Mouse (Mus musculus) forebrain, embryonic 13.5 days (tissue): ENCODE measurements at regions not wholly inside any gene's neighbourhood (a gene's known extent, or its start where the extent isn't known, plus 50 kb on each side); places are given as distances from the start of the nearest gene placed in this dataset.

ENCODE experiments used
- ATAC-seq: fragments of 200-750 bp; cut with Nextera tagmentation; 2 replicates; pipeline ENCODE4 v1.8.0; 2017
- H3K27ac ChIP-seq: fragments of 300-500 bp; sonication (generic); 2 replicates; pipeline ENCODE4 v1.5.1; 2015; ENCODE audit warnings: inconsistent platforms, mild to moderate bottlenecking, moderate library complexity
- H3K27me3 ChIP-seq: fragments of 300-500 bp; sonication (generic); 2 replicates; pipeline ENCODE4 v1.6.1; 2015; ENCODE audit warnings: mild to moderate bottlenecking, inconsistent platforms
- H3K36me3 ChIP-seq: fragments of 300-500 bp; sonication (generic); 2 replicates; pipeline ENCODE4 v1.6.1; 2015; ENCODE audit warnings: mild to moderate bottlenecking, inconsistent platforms; ENCODE audit not compliant: poor library complexity, severe bottlenecking
- H3K4me1 ChIP-seq: fragments of 300-500 bp; sonication (generic); 2 replicates; pipeline ENCODE4 v1.6.1; 2015; ENCODE audit warnings: inconsistent platforms
- H3K4me2 ChIP-seq: fragments of 300-500 bp; sonication (generic); 2 replicates; pipeline ENCODE4 v1.6.1; 2015; ENCODE audit warnings: inconsistent platforms, mild to moderate bottlenecking, moderate library complexity
- H3K4me3 ChIP-seq: fragments of 300-500 bp; sonication (generic); 2 replicates; pipeline ENCODE4 v1.5.1; 2015; ENCODE audit warnings: mild to moderate bottlenecking, inconsistent platforms
- H3K9ac ChIP-seq: fragments of 300-500 bp; sonication (generic); 2 replicates; pipeline ENCODE4 v1.6.1; 2015; ENCODE audit warnings: mild to moderate bottlenecking, inconsistent platforms
- H3K9me3 ChIP-seq: fragments of 300-500 bp; sonication (generic); replicated peaks from 2 replicates; pipeline ENCODE4 v1.6.1; 2016; ENCODE audit warnings: inconsistent platforms
- WGBS: fragments of 180-500 bp; shearing (Covaris S2); methylation state at CpG from one replicate; pipeline ENCODE4 v1.1.7; 2015; 5-methylcytosine and 5-hydroxymethylcytosine counted together

DNA sequence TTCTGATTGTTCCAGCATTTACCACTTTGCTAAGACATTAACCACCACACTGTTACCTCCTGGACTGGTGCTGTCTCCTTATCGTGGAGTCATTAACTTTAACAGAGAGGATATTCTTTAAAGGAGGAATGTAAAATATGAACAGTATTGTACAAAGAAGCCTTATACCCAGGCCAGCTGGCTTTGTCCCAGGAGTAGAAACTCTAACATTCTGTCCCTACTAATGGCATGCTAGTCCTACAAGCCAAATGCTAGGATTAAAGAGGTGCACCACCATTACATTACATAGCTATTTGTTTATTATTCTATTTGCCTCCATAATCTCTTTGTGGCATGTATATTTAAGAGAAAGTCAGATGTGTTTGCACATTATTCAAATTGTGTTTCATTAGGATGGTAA, 288.8 kb downstream of the Gm28710 start:
- Histone ChIP-seq H3K9me3 (no peaks in the 10 kb centered on the region), H3K9ac (no peak overlapping the region), H3K27me3 (no peaks in the 10 kb centered on the region), H3K4me1 (no peaks in the 10 kb centered on the region), H3K4me2 (no peak overlapping the region), H3K36me3 (no peaks in the 10 kb centered on the region), H3K4me3 (no peak overlapping the region), H3K27ac (no peak overlapping the region)
- ATAC-seq, result no peak
- 90% methylated on average over 1 of the region's 1 CpGs for WGBS

GRCm38 (mm10) chr5:17111556-17111955, 261.4 kb upstream of the Speer4f2 start:
- WGBS, result 94% methylated on average over 1 of the region's 1 CpGs
- no peak for ATAC-seq

DNA sequence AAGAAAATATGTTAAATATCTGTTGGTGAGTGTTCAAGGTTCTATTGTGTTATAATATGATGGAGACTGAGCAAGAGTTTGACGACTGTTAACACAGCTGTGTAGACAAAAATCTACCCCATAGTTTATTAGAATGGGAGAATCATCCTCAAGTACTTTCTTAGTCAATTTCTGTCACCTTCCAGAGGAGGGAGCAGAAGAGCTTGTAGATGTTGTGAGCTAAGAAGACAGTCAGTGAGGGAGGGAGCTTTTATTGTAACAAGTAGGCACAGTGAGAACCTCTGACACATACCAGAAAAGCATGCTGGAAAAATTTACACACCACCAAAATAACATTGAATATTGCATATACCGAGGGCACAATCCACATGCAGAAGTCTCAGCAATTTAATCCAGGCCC, 261.0 kb upstream of the Speer4f2 start:
- Histone ChIP-seq H3K9me3 (no peaks in the 10 kb centered on the region), H3K4me1 (no peaks in the 10 kb centered on the region), H3K27me3 (no peaks in the 10 kb centered on the region), H3K36me3 (no peaks in the 10 kb centered on the region), H3K27ac (no peak overlapping the region), H3K4me3 (no peak overlapping the region), H3K4me2 (no peak overlapping the region), H3K9ac (no peak overlapping the region)
- 58% methylated on average over 2 of the region's 2 CpGs for WGBS
- ATAC-seq, result no peak

More at GRCm38 (mm10) chr5:17111556-17111955, 261.4 kb upstream of the Speer4f2 start:
- no peaks in the 10 kb centered on the region for H3K36me3 ChIP-seq
- H3K9me3 ChIP-seq, result no peaks in the 10 kb centered on the region
- H3K4me2 ChIP-seq, result no peak overlapping the region
- no peaks in the 10 kb centered on the region for H3K27me3 ChIP-seq
- H3K4me1 ChIP-seq, result no peaks in the 10 kb centered on the region
- H3K4me3 ChIP-seq, result no peak overlapping the region
- no peak overlapping the region for H3K27ac ChIP-seq
- no peak overlapping the region for H3K9ac ChIP-seq

DNA sequence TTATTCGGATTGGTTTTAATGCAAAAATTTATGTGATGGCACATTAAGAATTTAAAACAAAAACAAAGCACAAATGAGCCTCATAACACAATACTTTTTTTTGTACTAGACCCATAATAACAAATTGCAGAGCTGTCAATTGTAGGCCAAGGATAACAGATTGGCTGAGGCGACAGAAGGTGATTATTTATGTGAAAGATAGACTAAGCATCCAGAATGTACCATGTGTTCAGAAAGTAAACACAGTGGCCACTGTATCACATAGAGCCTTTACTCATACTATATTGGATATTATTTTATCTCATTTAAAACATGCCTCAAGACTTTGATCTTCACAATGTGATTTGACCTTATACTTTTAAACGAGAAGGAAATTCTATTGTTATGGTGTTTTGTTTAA, 257.9 kb upstream of the Speer4f2 start:
- no peaks in the 10 kb centered on the region for H3K9me3 ChIP-seq
- WGBS, result 67% methylated on average over 3 of the region's 3 CpGs
- H3K36me3 ChIP-seq, result no peaks in the 10 kb centered on the region
- ATAC-seq, result peak; percentile 82
- H3K9ac ChIP-seq, result no peak overlapping the region
- no peaks in the 10 kb centered on the region for H3K27me3 ChIP-seq
- no peak overlapping the region for H3K4me2 ChIP-seq
- no peaks in the 10 kb centered on the region for H3K4me1 ChIP-seq
- no peak overlapping the region for H3K27ac ChIP-seq
- no peak overlapping the region for H3K4me3 ChIP-seq

DNA sequence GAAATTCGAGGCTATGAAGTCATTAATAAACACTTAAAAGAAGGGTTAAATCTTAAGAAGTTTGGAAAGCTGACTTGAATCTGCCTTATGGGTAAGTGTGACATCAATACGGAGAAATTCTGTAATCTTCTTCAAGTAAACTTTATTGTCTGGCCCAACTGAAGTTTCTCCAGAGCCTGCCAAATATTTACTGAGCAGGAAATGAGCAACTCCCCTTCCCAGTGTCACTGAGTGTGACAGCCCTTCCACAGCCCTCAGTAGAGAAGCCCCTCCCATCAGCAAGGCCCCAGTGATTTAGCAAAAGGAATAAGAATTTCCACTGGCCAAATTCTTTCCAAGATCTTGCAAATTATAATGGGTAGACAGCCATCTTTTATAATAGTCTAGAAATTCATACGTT, 256.9 kb upstream of the Speer4f2 start:
- Histone ChIP-seq H3K4me3 (no peak overlapping the region), H3K9me3 (no peaks in the 10 kb centered on the region), H3K36me3 (no peaks in the 10 kb centered on the region), H3K4me1 (no peaks in the 10 kb centered on the region), H3K27me3 (no peaks in the 10 kb centered on the region), H3K4me2 (no peak overlapping the region), H3K27ac (no peak overlapping the region), H3K9ac (no peak overlapping the region)
- 74% methylated on average over 3 of the region's 3 CpGs for WGBS
- no peak for ATAC-seq

DNA sequence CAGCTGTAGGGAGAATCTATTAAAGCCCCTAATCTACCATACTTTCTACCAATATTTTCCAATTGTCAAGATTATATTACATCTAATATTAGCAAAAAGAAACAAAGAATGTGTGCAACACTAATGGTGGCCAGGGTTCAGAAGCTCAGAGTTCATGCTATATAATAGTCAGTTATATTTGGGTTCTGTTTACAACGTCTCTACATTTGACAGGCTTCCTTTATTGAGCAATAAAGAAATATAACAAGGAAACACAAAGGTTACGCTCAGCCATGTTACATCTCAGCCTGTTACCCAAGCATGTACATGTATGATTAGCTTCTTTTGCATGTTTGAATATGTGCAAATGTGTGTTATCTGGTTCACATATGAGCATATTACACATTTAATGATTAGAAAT, 247.7 kb upstream of the Speer4f2 start:
- H3K4me3 ChIP-seq, result no peak overlapping the region
- no peaks in the 10 kb centered on the region for H3K4me1 ChIP-seq
- H3K9me3 ChIP-seq, result no peaks in the 10 kb centered on the region
- no peaks in the 10 kb centered on the region for H3K27me3 ChIP-seq
- H3K27ac ChIP-seq, result no peak overlapping the region
- ATAC-seq, result no peak
- no peak overlapping the region for H3K9ac ChIP-seq
- H3K36me3 ChIP-seq, result no peaks in the 10 kb centered on the region
- no peak overlapping the region for H3K4me2 ChIP-seq
- 93% methylated on average over 2 of the region's 2 CpGs for WGBS

DNA sequence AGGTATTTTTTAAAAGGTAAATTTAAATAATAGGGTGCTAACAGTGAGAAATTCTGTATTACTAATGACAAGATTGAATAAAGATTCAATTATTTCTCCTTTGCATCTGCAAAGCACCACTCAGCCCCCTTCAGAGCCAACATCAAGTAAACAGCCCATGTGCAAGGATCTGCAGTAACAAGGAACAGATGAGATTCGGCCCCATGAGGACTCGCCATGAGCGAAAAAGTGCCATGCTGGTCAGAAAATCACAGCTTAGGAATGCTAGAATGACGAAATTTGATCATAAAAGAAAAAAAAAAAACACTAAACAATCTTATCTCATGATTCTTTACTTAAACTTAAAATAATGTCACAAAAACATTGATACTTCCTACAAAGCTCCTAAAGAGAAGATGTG, 245.5 kb upstream of the Speer4f2 start:
- Histone ChIP-seq H3K36me3 (no peaks in the 10 kb centered on the region), H3K9ac (no peak overlapping the region), H3K27ac (no peak overlapping the region), H3K4me1 (no peaks in the 10 kb centered on the region), H3K4me2 (no peak overlapping the region), H3K4me3 (no peak overlapping the region), H3K9me3 (no peaks in the 10 kb centered on the region), H3K27me3 (no peaks in the 10 kb centered on the region)
- no peak for ATAC-seq
- 78% methylated on average over 4 of the region's 4 CpGs for WGBS

GRCm38 (mm10) chr5:17135489-17135888, 237.5 kb upstream of the Speer4f2 start:
- H3K4me2 ChIP-seq, result no peak overlapping the region
- H3K4me1 ChIP-seq, result no peaks in the 10 kb centered on the region
- H3K27ac ChIP-seq, result no peak overlapping the region
- H3K4me3 ChIP-seq, result no peak overlapping the region
- no peaks in the 10 kb centered on the region for H3K9me3 ChIP-seq
- no peaks in the 10 kb centered on the region for H3K27me3 ChIP-seq
- 80% methylated on average over 5 of the region's 5 CpGs for WGBS
- no peaks in the 10 kb centered on the region for H3K36me3 ChIP-seq
- H3K9ac ChIP-seq, result no peak overlapping the region
- no peak for ATAC-seq

GRCm38 (mm10) chr5:17141555-17141954, 231.4 kb upstream of the Speer4f2 start:
- H3K36me3 ChIP-seq, result no peaks in the 10 kb centered on the region
- no peaks in the 10 kb centered on the region for H3K27me3 ChIP-seq
- no peak overlapping the region for H3K4me2 ChIP-seq
- no peaks in the 10 kb centered on the region for H3K9me3 ChIP-seq
- no peak for ATAC-seq
- H3K9ac ChIP-seq, result no peak overlapping the region
- no peaks in the 10 kb centered on the region for H3K4me1 ChIP-seq
- no peak overlapping the region for H3K4me3 ChIP-seq
- no peak overlapping the region for H3K27ac ChIP-seq

DNA sequence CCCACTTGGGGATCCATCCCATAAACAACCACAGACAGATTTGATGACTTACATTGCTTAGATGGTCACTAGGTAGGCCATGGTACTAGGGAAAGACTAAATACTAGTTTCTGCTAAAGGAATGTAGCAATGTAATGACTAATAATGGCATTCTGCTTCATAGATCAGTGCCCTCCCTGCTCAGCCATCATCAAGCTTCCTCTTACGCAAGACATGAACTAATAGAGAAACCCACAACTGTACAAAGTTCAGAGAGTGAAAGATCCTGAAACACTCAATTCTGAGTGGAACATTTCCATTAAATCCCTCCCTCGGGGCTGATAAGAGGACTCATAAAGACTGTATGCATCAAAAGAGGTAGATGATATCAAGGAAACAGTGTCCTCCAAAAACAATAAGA, 198.4 kb upstream of the Speer4f2 start:
- H3K9ac ChIP-seq, result no peak overlapping the region
- WGBS, result 94% methylated on average over 2 of the region's 2 CpGs
- H3K4me1 ChIP-seq, result no peaks in the 10 kb centered on the region
- H3K27ac ChIP-seq, result no peak overlapping the region
- H3K36me3 ChIP-seq, result no peaks in the 10 kb centered on the region
- no peaks in the 10 kb centered on the region for H3K9me3 ChIP-seq
- no peak overlapping the region for H3K4me3 ChIP-seq
- H3K27me3 ChIP-seq, result no peaks in the 10 kb centered on the region
- no peak overlapping the region for H3K4me2 ChIP-seq
- no peak for ATAC-seq

DNA sequence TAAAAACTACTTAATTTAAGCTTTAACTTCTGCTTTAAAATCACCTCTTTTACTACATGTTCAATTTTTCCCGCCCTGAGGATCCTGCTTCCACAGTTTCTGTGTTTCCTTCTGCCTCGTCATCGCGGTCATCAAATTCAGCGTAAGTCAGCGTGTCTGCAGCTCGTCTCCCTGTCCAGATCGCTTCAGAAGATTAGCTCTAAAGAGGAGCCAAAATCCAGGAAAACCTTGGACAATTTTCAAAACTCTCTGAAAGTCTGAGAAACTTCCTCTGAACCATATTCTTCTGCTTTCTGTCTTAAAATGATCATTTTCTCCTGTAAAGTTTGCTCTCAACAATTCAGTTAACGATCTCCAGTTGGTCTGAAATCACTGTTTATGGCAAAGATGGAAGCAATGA, 196.2 kb upstream of the Speer4f2 start:
- H3K9me3 ChIP-seq, result no peaks in the 10 kb centered on the region
- no peak overlapping the region for H3K9ac ChIP-seq
- no peaks in the 10 kb centered on the region for H3K27me3 ChIP-seq
- H3K4me1 ChIP-seq, result no peaks in the 10 kb centered on the region
- no peaks in the 10 kb centered on the region for H3K36me3 ChIP-seq
- H3K4me2 ChIP-seq, result no peak overlapping the region
- no peak overlapping the region for H3K27ac ChIP-seq
- 92% methylated on average over 9 of the region's 9 CpGs for WGBS
- no peak overlapping the region for H3K4me3 ChIP-seq
- ATAC-seq, result no peak

DNA sequence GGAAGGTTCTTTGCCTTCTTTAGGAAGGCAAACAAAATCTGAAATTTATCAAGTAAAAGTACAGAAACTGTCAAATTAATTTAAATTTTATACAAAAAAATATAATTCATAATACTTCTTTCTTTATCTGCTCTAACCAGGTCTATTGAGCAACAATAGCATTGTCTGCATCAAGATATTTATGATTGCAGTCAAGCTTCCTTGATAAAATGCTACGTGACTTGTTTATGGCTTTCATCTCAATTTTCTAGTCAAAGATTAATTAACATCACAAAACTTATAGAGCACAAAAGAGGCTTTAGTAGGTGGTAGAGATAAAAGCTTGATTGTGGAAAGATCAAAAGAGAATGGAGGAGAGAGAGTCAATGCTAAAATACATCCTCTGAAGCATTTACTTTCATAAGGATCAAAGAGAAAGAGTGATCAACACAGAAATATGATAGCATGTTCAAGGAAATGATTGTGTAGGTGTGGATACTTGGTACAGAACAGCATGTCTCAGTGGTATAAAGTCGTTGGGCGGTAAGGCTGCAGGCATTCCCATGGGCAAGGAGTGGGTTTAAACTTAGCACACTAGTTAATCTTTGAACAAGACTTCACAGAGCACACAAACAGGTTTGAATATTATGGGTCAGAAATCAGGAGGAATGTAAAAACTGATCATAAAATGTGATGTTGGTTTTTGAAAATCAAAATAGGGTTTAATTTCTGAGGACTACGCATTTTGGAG, 164.3 kb upstream of the Speer4f2 start:
- H3K36me3 ChIP-seq, result no peaks in the 10 kb centered on the region
- WGBS, result 70% methylated on average over 4 of the region's 4 CpGs
- no peaks in the 10 kb centered on the region for H3K4me1 ChIP-seq
- no peaks in the 10 kb centered on the region for H3K9me3 ChIP-seq
- no peak overlapping the region for H3K9ac ChIP-seq
- H3K4me3 ChIP-seq, result no peak overlapping the region
- no peak for ATAC-seq
- H3K27ac ChIP-seq, result no peak overlapping the region
- no peaks in the 10 kb centered on the region for H3K27me3 ChIP-seq
- no peak overlapping the region for H3K4me2 ChIP-seq

- H3K27me3 ChIP-seq, result no peaks in the 10 kb centered on the region
- WGBS, result 81% methylated on average over 6 of the region's 6 CpGs
- no peak overlapping the region for H3K9ac ChIP-seq
- no peak overlapping the region for H3K27ac ChIP-seq
- no peak overlapping the region for H3K4me3 ChIP-seq
- no peaks in the 10 kb centered on the region for H3K4me1 ChIP-seq
- no peaks in the 10 kb centered on the region for H3K9me3 ChIP-seq
- ATAC-seq, result no peak
- no peaks in the 10 kb centered on the region for H3K36me3 ChIP-seq
- H3K4me2 ChIP-seq, result no peak overlapping the region
Observed at GRCm38 (mm10) chr5:17210723-17211245, 162.2 kb upstream of the Speer4f2 start.
